Mouse (Mus musculus): ENCODE results near the gene Krtap26-1. TPM values are rescaled to one million over a fixed set of nuclear protein-coding genes. Genes with fewer than 3 reads are reported as not detected.

Krtap26-1 gene
- polyA plus RNA-seq (2014; fragmentation: Illumina TruSeq; extraction: RNeasy Lipid Tissue Mini Kit (QIAGEN cat#74804); ENCODE audit: low read depth, low replicate concordance) = not detected

GRCm38 (mm10) chr16:88647358-88647846 is at the start of gene Krtap26-1:
Krtap26-1 (minus strand) TSS chr16:88647796.

GRCm38 (mm10) chr16:88671571-88671970 is 24.0 kb upstream of the Krtap26-1 start, which contains the start of gene Krtap27-1:
Krtap27-1 (minus strand) TSS chr16:88671671.

GRCm38 (mm10) chr16:88627566-88627965 is 20.0 kb downstream of the Krtap26-1 start, which contains the start of gene 2310079G19Rik:
2310079G19Rik (minus strand) TSS chr16:88627666.

GRCm38 (mm10) chr16:88611922-88612321 is 35.7 kb downstream of the Krtap26-1 start, which contains the start of gene Krtap24-1:
Krtap24-1 (minus strand) TSS chr16:88612279.

Other genes with a start within 250 kb of the Krtap26-1 start
- gene Cldn17, start 140.8 kb downstream of the Krtap26-1 start, polyA plus RNA-seq (2014; fragmentation: Illumina TruSeq; extraction: RNeasy Lipid Tissue Mini Kit (QIAGEN cat#74804); ENCODE audit: low read depth, low replicate concordance) = 0.53 TPM
- 325 TPM for gene Cldn8, start 84.6 kb downstream of the Krtap26-1 start, polyA plus RNA-seq (2014; fragmentation: Illumina TruSeq; extraction: RNeasy Lipid Tissue Mini Kit (QIAGEN cat#74804); ENCODE audit: low read depth, low replicate concordance)
- gene Krtap24-1, start 35.5 kb downstream of the Krtap26-1 start, polyA plus RNA-seq (2014; fragmentation: Illumina TruSeq; extraction: RNeasy Lipid Tissue Mini Kit (QIAGEN cat#74804); ENCODE audit: low read depth, low replicate concordance) = not detected
- gene 2310079G19Rik, start 20.1 kb downstream of the Krtap26-1 start, polyA plus RNA-seq (2014; fragmentation: Illumina TruSeq; extraction: RNeasy Lipid Tissue Mini Kit (QIAGEN cat#74804); ENCODE audit: low read depth, low replicate concordance) = not detected
- not detected for gene Krtap27-1, start 23.9 kb upstream of the Krtap26-1 start, polyA plus RNA-seq (2014; fragmentation: Illumina TruSeq; extraction: RNeasy Lipid Tissue Mini Kit (QIAGEN cat#74804); ENCODE audit: low read depth, low replicate concordance)
- gene 2310061N02Rik, start 60.2 kb upstream of the Krtap26-1 start, polyA plus RNA-seq (2014; fragmentation: Illumina TruSeq; extraction: RNeasy Lipid Tissue Mini Kit (QIAGEN cat#74804); ENCODE audit: low read depth, low replicate concordance) = not detected
- gene Krtap13-1, start 81.1 kb upstream of the Krtap26-1 start, polyA plus RNA-seq (2014; fragmentation: Illumina TruSeq; extraction: RNeasy Lipid Tissue Mini Kit (QIAGEN cat#74804); ENCODE audit: low read depth, low replicate concordance) = not detected
- gene Krtap13, start 103.8 kb upstream of the Krtap26-1 start, polyA plus RNA-seq (2014; fragmentation: Illumina TruSeq; extraction: RNeasy Lipid Tissue Mini Kit (QIAGEN cat#74804); ENCODE audit: low read depth, low replicate concordance) = not detected
- not detected for gene 2310034C09Rik, start 111.1 kb upstream of the Krtap26-1 start, polyA plus RNA-seq (2014; fragmentation: Illumina TruSeq; extraction: RNeasy Lipid Tissue Mini Kit (QIAGEN cat#74804); ENCODE audit: low read depth, low replicate concordance)
- not detected for gene 2310057N15Rik, start 126.4 kb upstream of the Krtap26-1 start, polyA plus RNA-seq (2014; fragmentation: Illumina TruSeq; extraction: RNeasy Lipid Tissue Mini Kit (QIAGEN cat#74804); ENCODE audit: low read depth, low replicate concordance)
- gene Gm5965, start 130.1 kb upstream of the Krtap26-1 start, polyA plus RNA-seq (2014; fragmentation: Illumina TruSeq; extraction: RNeasy Lipid Tissue Mini Kit (QIAGEN cat#74804); ENCODE audit: low read depth, low replicate concordance) = not detected
- not detected for gene Gm20741, start 164.4 kb upstream of the Krtap26-1 start, polyA plus RNA-seq (2014; fragmentation: Illumina TruSeq; extraction: RNeasy Lipid Tissue Mini Kit (QIAGEN cat#74804); ENCODE audit: low read depth, low replicate concordance)
- gene Krtap15, start 172.4 kb upstream of the Krtap26-1 start, polyA plus RNA-seq (2014; fragmentation: Illumina TruSeq; extraction: RNeasy Lipid Tissue Mini Kit (QIAGEN cat#74804); ENCODE audit: low read depth, low replicate concordance) = not detected
- gene Krtap14, start 178.3 kb upstream of the Krtap26-1 start, polyA plus RNA-seq (2014; fragmentation: Illumina TruSeq; extraction: RNeasy Lipid Tissue Mini Kit (QIAGEN cat#74804); ENCODE audit: low read depth, low replicate concordance) = not detected
- not detected for gene Krtap19-1, start 221.6 kb upstream of the Krtap26-1 start, polyA plus RNA-seq (2014; fragmentation: Illumina TruSeq; extraction: RNeasy Lipid Tissue Mini Kit (QIAGEN cat#74804); ENCODE audit: low read depth, low replicate concordance)
- gene Krtap19-2, start 226.5 kb upstream of the Krtap26-1 start, polyA plus RNA-seq (2014; fragmentation: Illumina TruSeq; extraction: RNeasy Lipid Tissue Mini Kit (QIAGEN cat#74804); ENCODE audit: low read depth, low replicate concordance) = not detected
- not detected for gene Krtap19-3, start 230.2 kb upstream of the Krtap26-1 start, polyA plus RNA-seq (2014; fragmentation: Illumina TruSeq; extraction: RNeasy Lipid Tissue Mini Kit (QIAGEN cat#74804); ENCODE audit: low read depth, low replicate concordance)
- not detected for gene Krtap19-4, start 237.3 kb upstream of the Krtap26-1 start, polyA plus RNA-seq (2014; fragmentation: Illumina TruSeq; extraction: RNeasy Lipid Tissue Mini Kit (QIAGEN cat#74804); ENCODE audit: low read depth, low replicate concordance)
- gene Krtap19-5, start 248.7 kb upstream of the Krtap26-1 start, polyA plus RNA-seq (2014; fragmentation: Illumina TruSeq; extraction: RNeasy Lipid Tissue Mini Kit (QIAGEN cat#74804); ENCODE audit: low read depth, low replicate concordance) = not detected